Mouse (Mus musculus) hindbrain, embryonic 14.5 days (tissue): Measurements from ENCODE around the gene Serpinc1. TPM values are rescaled to one million over a fixed set of nuclear protein-coding genes. Genes with fewer than 3 reads are reported as not detected.
"Not testable (repeated sequence)": the region's sequence is repeated elsewhere in the genome, so short reads cannot be mapped to it uniquely, and the experiment has no call there.

Source experiments
- ATAC-seq: fragments of 200-750 bp; cut with Nextera tagmentation; 2 replicates; pipeline ENCODE4 v1.8.0; 2017; ENCODE audit warnings: moderate number of reproducible peaks, mild to moderate bottlenecking, moderate TSS enrichment, moderate library complexity; ENCODE audit not compliant: low FRiP score
- DNase-seq: peaks from one replicate; pipeline ENCODE4 v3.0.0-alpha.2; 2015; ENCODE audit warnings: low spot score
- H3K27ac ChIP-seq: fragments of 300-500 bp; sonication (generic); 2 replicates; pipeline ENCODE4 v1.5.1; 2014; ENCODE audit warnings: mild to moderate bottlenecking, moderate library complexity
- H3K27me3 ChIP-seq: fragments of 300-500 bp; sonication (generic); 2 replicates; pipeline ENCODE4 v1.6.1; 2014; ENCODE audit warnings: mild to moderate bottlenecking, low read length, mixed read lengths; ENCODE audit not compliant: control insufficient read depth, insufficient read depth
- H3K36me3 ChIP-seq: fragments of 300-500 bp; sonication (generic); replicated peaks from 2 replicates; pipeline ENCODE4 v1.6.1; 2014; ENCODE audit not compliant: control insufficient read depth, insufficient read depth
- H3K4me1 ChIP-seq: fragments of 300-500 bp; sonication (generic); replicated peaks from 2 replicates; pipeline ENCODE4 v1.6.1; 2014; ENCODE audit warnings: antibody characterized with exemption, low read length, mixed read lengths; ENCODE audit not compliant: control insufficient read depth, insufficient read depth
- H3K4me2 ChIP-seq: fragments of 300-500 bp; sonication (generic); replicated peaks from 2 replicates; pipeline ENCODE4 v1.6.1; 2014; ENCODE audit warnings: mild to moderate bottlenecking, moderate library complexity
- H3K4me3 ChIP-seq: fragments of 300-500 bp; sonication (generic); replicated peaks from 2 replicates; pipeline ENCODE4 v1.5.1; 2014; ENCODE audit warnings: mild to moderate bottlenecking, low read length
- H3K9ac ChIP-seq: fragments of 300-500 bp; sonication (generic); 2 replicates; pipeline ENCODE4 v1.6.1; 2014
- H3K9me3 ChIP-seq: fragments of 300-500 bp; sonication (generic); 2 replicates; pipeline ENCODE4 v1.6.1; 2016; ENCODE audit warnings: low read length; ENCODE audit not compliant: control insufficient read depth
- WGBS: fragments of 180-500 bp; shearing (Covaris S2); extraction: QIAGEN DNeasy Blood & Tissue Kit; methylation state at CpG from one replicate; pipeline ENCODE4 v1.1.7; 2014; 5-methylcytosine and 5-hydroxymethylcytosine counted together
- polyA plus RNA-seq: library from polyadenylated mRNA; unstranded; fragments of >200 nt; fragmentation: Nextera tagmentation; extraction: Ambion mirVana; gene quantifications from 2 replicates; pipeline ENCODE4 v1.2.1, GENCODE M21; 2014

Serpinc1 gene
- polyA plus RNA-seq, 1 experiment from 2014 or later = 3.3 TPM

DNA sequence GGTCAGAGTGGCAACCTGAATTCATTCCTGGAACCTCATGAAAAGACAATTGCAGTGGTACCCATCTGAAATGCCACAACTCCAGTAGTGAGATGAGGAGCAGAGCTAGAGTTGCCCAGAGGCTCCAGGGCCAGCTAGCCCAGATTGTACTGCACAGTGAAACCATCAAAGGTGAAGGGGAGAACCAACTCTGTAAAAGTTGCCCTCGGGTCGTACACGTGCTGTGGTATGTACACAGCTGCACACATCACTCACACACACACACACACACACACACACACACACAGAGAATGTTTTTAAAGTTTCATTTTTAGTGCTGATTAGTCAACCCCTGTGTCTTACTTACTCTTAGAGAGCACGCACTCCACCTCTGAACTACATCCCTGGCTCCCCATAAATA is 3.0 kb downstream of the Serpinc1 start:
- Histone ChIP-seq H3K4me3 (no peak overlapping the region), H3K4me1 (no peaks in the 10 kb centered on the region), H3K4me2 (no peak overlapping the region), H3K9me3 (no peaks in the 10 kb centered on the region), H3K9ac (no peak overlapping the region), H3K27me3 (no peaks in the 10 kb centered on the region), H3K27ac (no peak overlapping the region), H3K36me3 (no peaks in the 10 kb centered on the region)
- WGBS = 93% methylated on average over 4 of the region's 4 CpGs
- ATAC-seq (no peak), DNase-seq (no peak)

DNA sequence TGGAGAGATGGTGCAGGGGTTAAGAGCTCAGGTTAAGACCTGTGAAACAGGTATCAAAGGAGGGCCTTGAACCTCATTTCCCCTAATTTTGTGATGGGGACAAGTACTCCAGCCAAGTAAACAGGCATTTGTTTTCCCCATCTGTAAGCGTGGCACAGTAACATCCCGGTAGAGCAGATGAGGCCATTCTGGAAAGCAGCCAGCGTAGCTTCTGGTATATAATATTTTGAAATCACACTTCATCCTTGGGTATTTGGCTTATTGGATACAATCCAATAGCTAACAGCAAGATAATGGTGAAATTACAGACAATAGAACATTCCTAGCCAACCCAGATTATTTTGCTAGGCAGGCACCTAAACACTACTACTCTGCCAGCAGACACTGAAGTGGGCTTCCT is 4.5 kb downstream of the Serpinc1 start:
- Histone ChIP-seq H3K9ac (no peak overlapping the region), H3K36me3 (no peaks in the 10 kb centered on the region), H3K9me3 (no peaks in the 10 kb centered on the region), H3K4me3 (no peak overlapping the region), H3K4me1 (no peaks in the 10 kb centered on the region), H3K27me3 (no peaks in the 10 kb centered on the region), H3K4me2 (no peak overlapping the region), H3K27ac (no peak overlapping the region)
- DNase-seq (no peak), ATAC-seq (no peak)
- 75% methylated on average over 3 of the region's 3 CpGs for WGBS

DNA sequence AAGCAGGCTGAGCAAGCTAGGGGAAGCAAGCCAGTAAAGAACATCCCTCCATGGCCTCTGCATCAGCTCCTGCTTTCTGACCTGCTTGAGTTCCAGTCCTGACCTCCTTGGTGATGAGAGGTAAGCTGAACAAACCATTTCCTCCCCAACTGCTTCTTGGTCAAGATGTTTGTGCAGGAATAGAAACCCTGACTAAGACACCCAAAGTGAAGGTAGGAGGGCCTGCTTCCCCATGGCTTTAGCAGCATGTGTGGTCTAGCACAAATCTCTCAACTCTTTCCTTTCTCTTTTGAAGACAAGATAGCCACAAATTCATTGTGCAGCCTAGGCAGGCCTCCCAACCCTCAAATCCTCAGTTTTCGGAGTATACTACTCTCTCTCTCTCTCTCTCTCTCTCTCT is 6.3 kb downstream of the Serpinc1 start:
- not testable (repeated sequence) for H3K9me3 ChIP-seq, H3K4me2 ChIP-seq, H3K4me1 ChIP-seq, H3K27ac ChIP-seq, H3K9ac ChIP-seq, H3K4me3 ChIP-seq, H3K27me3 ChIP-seq, H3K36me3 ChIP-seq, DNase-seq, ATAC-seq
- WGBS = 88% methylated on average over 1 of the region's 1 CpGs

DNA sequence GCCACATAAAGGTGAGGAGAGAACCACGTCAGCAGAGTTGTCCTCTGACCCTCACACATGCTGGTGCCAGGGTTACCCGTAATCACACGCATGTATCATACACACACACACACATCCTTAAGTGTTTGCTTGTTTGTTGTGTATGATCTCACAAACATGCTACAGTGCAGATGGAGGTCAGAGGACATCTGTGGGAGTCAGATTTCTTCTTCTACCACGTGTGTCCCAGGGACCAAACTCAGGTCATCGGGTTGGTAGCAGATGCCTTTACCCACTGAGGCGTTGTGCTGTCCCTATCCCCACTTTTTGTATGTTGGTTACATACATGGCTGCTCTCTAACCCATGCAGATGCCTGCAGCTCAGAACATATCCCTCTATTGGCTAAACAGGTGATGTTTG is 7.1 kb downstream of the Serpinc1 start:
- Histone ChIP-seq H3K27ac (no peak overlapping the region), H3K9me3 (no peaks in the 10 kb centered on the region), H3K4me3 (no peak overlapping the region), H3K4me2 (no peak overlapping the region), H3K4me1 (no peaks in the 10 kb centered on the region), H3K27me3 (no peaks in the 10 kb centered on the region), H3K36me3 (no peaks in the 10 kb centered on the region), H3K9ac (no peak overlapping the region)
- WGBS = 91% methylated on average over 6 of the region's 6 CpGs
- no peak for ATAC-seq
- DNase-seq = no peak

DNA sequence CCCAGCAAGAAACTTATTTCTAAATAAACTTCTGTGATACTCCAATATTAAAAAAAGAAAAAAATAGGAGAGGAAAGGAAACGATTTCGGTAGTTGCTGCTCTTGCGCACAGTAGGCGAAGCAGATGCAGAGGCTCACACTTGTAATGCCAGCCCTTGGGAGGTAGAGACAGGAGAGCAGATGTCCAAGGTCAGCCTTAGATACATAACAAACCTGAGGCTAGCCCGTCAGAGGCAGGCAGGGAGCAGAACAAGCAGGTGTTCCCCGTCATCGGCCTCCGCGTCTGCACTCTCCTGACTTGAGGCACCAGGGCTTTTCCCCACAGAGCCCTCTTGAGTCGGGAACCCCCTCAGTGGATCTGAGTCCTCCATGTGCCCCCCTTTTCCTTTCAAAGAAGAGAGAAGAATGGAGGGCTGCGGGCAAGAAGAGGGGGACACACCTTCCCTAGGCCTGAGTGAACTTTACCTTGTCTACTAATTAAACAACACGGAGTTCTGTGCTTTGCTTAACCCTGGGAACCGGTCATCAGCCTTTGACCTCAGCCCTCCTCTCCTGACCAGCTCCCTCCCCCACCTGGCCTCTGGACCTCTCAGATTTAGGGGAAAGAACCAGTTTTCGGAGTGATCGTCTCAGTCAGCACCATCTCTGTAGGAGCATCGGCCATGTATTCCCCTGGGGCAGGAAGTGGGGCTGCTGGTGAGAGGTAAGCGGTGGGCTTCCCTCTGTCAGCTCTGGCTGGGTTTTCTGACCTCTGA is 8.7 kb downstream of the Serpinc1 start:
- H3K27ac ChIP-seq = no peak overlapping the region
- 91% methylated on average over 17 of the region's 17 CpGs for WGBS

DNA sequence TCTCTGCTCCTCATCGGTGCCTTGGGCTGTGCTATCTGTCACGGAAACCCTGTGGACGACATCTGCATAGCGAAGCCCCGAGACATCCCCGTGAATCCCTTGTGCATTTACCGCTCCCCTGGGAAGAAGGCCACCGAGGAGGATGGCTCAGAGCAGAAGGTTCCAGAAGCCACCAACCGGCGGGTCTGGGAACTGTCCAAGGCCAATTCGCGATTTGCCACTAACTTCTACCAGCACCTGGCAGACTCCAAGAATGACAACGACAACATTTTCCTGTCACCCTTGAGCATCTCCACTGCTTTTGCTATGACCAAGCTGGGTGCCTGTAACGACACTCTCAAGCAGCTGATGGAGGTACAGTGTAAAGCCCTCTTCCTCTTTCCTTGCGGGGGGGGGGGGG is 11.0 kb downstream of the Serpinc1 start:
- DNase-seq = no peak
- Histone ChIP-seq H3K4me1 (no peaks in the 10 kb centered on the region), H3K9me3 (no peaks in the 10 kb centered on the region), H3K4me3 (no peak overlapping the region), H3K27ac (no peak overlapping the region), H3K9ac (no peak overlapping the region), H3K4me2 (no peak overlapping the region), H3K27me3 (no peaks in the 10 kb centered on the region), H3K36me3 (no peaks in the 10 kb centered on the region)
- ATAC-seq = no peak
- WGBS = 88% methylated on average over 14 of the region's 15 CpGs

More for the DNA sequence above, 8.7 kb downstream of the Serpinc1 start:
- H3K27me3 ChIP-seq = no peaks in the 10 kb centered on the region
- H3K36me3 ChIP-seq = no peaks in the 10 kb centered on the region
- ATAC-seq = 0 out of 2 replicates have a peak, but pooled peaks have one; percentile 10
- no peaks in the 10 kb centered on the region for H3K4me1 ChIP-seq
- H3K4me3 ChIP-seq = no peak overlapping the region
- DNase-seq = no peak
- no peak overlapping the region for H3K9ac ChIP-seq
- H3K9me3 ChIP-seq = no peaks in the 10 kb centered on the region
- no peak overlapping the region for H3K4me2 ChIP-seq

DNA sequence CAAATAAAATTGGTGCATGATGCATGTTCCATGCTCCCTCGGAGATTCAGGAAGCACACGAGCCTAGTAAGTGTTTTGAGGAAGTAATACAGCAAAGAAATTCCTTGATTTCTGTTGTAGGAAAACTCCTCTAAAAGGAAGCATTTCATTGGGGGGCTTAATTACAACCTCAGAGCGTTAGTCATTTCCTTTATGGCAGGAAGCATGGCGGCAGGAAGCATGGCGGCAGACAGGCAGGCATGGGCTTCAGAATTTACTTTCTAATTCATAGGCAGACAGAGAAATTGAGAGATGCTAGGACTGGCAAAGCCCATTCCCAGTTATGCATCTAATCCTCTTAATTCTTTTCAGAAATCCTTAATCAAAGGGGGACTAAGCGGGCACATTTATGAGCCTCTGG is 15.5 kb downstream of the Serpinc1 start:
- Histone ChIP-seq H3K4me1 (no peaks in the 10 kb centered on the region), H3K9me3 (no peaks in the 10 kb centered on the region), H3K27ac (no peak overlapping the region), H3K4me3 (no peak overlapping the region), H3K36me3 (no peaks in the 10 kb centered on the region), H3K4me2 (no peak overlapping the region), H3K27me3 (no peaks in the 10 kb centered on the region), H3K9ac (no peak overlapping the region)
- DNase-seq (no peak), ATAC-seq (no peak)
- WGBS = 91% methylated on average over 6 of the region's 6 CpGs

DNA sequence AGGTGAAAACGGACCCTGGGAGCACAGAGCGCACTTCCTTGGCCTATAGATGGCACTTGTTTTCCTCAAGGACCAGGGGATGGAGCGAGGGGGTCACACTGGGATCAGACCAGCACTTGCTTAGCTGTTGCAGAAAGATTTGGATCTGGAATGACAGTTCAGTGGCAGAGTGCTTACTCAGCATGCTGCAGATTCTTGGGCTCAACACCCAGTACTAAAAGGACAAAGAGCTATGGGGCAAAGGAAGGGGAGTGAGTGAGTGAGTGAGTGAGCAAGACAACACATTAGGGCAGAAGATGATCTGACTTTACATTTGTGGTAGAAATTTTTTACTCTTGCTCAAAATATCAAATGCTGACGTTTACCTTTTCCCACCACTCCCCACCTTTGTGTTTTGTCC is 26.6 kb downstream of the Serpinc1 start:
- Histone ChIP-seq H3K27me3 (no peaks in the 10 kb centered on the region), H3K9ac (no peak overlapping the region), H3K4me1 (no peaks in the 10 kb centered on the region), H3K4me2 (no peak overlapping the region), H3K9me3 (no peaks in the 10 kb centered on the region), H3K27ac (no peak overlapping the region), H3K36me3 (peaks cover 15% of the 10 kb centered on the region), H3K4me3 (no peak overlapping the region)
- no peak for DNase-seq
- no peak for ATAC-seq
- 69% methylated on average over 4 of the region's 4 CpGs for WGBS

DNA sequence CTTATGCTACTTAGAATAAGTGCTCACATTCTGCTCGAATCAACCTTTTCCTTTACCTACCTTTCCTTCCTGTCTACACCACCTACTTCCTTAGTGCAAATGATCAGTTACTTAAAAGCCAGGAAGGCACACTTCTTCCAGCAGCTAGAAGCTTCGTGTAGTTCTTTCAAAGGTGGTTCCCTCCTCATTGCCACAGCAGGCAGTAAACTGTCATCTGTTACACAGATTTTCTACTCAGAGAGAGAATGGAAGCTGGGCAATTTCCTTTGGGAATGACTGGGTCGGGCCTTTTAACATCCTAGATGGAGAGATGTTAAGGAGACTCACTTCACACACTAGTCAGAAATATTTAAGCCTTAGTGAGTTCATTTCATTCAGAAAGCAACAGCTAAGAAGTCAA is 27.1 kb downstream of the Serpinc1 start:
- H3K4me2 ChIP-seq = no peak overlapping the region
- 73% methylated on average over 3 of the region's 3 CpGs for WGBS
- no peaks in the 10 kb centered on the region for H3K9me3 ChIP-seq
- no peak for ATAC-seq
- no peak for DNase-seq
- peaks cover 15% of the 10 kb centered on the region for H3K36me3 ChIP-seq
- H3K9ac ChIP-seq = no peak overlapping the region
- no peaks in the 10 kb centered on the region for H3K4me1 ChIP-seq
- no peak overlapping the region for H3K27ac ChIP-seq
- no peak overlapping the region for H3K4me3 ChIP-seq
- H3K27me3 ChIP-seq = no peaks in the 10 kb centered on the region

DNA sequence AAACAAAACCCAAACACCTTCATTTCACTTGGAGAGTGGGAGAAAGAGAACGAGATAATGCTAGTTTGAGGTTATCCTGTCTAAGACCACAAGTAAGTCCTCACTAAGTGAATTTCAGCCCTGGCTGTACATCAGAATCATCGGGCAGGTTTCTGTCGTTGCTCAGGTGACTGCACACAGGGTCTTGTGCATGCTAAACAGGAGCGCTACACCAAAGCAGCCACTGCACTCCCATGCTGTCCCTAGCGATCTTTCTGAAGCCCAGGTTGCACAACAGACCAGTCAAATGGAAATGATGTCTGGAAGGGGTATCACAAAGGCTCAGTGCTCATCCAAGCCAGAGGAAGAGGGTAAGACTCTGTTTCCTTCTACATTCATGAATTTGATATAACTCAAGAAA is 28.1 kb downstream of the Serpinc1 start:
- Histone ChIP-seq H3K36me3 (peaks cover 17% of the 10 kb centered on the region), H3K27me3 (no peaks in the 10 kb centered on the region), H3K9ac (no peak overlapping the region), H3K4me2 (no peak overlapping the region), H3K27ac (no peak overlapping the region), H3K4me1 (no peaks in the 10 kb centered on the region), H3K9me3 (no peaks in the 10 kb centered on the region), H3K4me3 (no peak overlapping the region)
- DNase-seq (no peak), ATAC-seq (no peak)
- WGBS = 81% methylated on average over 5 of the region's 5 CpGs
